Comparison of ENCODE assay signal across 8 mouse cellular contexts in genomic region chr9:31282536-31282935, GRCm38 (mm10). TPM values are rescaled to one million over a fixed set of nuclear protein-coding genes. Genes with fewer than 3 reads are reported as not detected.
DNase-seq lines count a peak whose midpoint lies in the region; ATAC-seq and TF ChIP-seq lines count a peak whose summit lies in the region.
"Had no signal": no experiment of that assay in that cellular context is flagged by ENCODE, and none has a peak within 500 bp of the region (broad histone marks: within the 10 kb centered on the region; RNA-seq: fewer than 3 reads in every experiment).

No protein-coding gene starts in this region.

- TF ChIP-seq EP300 in stomach, postnatal 0 days (optimal IDR thresholded peaks at IDR 0.05): no peak

- no peak overlapping the region for H3K4me3 ChIP-seq in lung, embryonic 14.5 days (ENCODE audit: low read depth, low read length)
- peak overlapping the region; percentile 80 for H3K4me3 ChIP-seq in forebrain, embryonic 13.5 days
- H3K4me3 ChIP-seq in liver, embryonic 15.5 days (replicated peaks): peak overlapping the region; percentile 95; the same call in 1 of the 2 replicates
- H3K4me3 ChIP-seq in stomach, postnatal 0 days (ENCODE audit: low read depth, low read length): no peak overlapping the region

- no peaks in the 10 kb centered on the region for H3K27me3 ChIP-seq in lung, embryonic 14.5 days (ENCODE audit: insufficient read depth, low read length)
- no peaks in the 10 kb centered on the region for H3K27me3 ChIP-seq in forebrain, embryonic 13.5 days
- no peaks in the 10 kb centered on the region for H3K27me3 ChIP-seq in liver, embryonic 15.5 days
- no peaks in the 10 kb centered on the region for H3K27me3 ChIP-seq in stomach, postnatal 0 days (ENCODE audit: control insufficient read depth, insufficient read depth, low read length)

- WGBS in lung, embryonic 14.5 days: 51% methylated on average over 4 of the region's 4 CpGs
- WGBS in forebrain, embryonic 13.5 days: 3% methylated on average over 4 of the region's 4 CpGs
- 70% methylated on average over 4 of the region's 4 CpGs for WGBS in liver, embryonic 15.5 days (ENCODE audit: insufficient replicate concordance)
- WGBS in stomach, postnatal 0 days: 32% methylated on average over 4 of the region's 4 CpGs

- no peak for DNase-seq in lung, embryonic 14.5 days
- no peak for DNase-seq in lung, postnatal 36 days
- no peak for DNase-seq in stomach, postnatal 0 days (ENCODE audit: low spot score)
- no peak for DNase-seq in adrenal gland, adult 8-10 months
- DNase-seq: lung, postnatal 4 days had no signal

- peak overlapping the region; percentile 81 for H3K4me2 ChIP-seq in lung, embryonic 14.5 days
- peak overlapping the region; percentile 78 for H3K4me2 ChIP-seq in forebrain, embryonic 13.5 days
- peak overlapping the region; percentile 85; the same call in 1 of the 2 replicates for H3K4me2 ChIP-seq in liver, embryonic 15.5 days
- no peak overlapping the region; the same call in 1 of the 2 replicates for H3K4me2 ChIP-seq in stomach, postnatal 0 days (replicated peaks; ENCODE audit: low read depth)

- H3K36me3 ChIP-seq in lung, embryonic 14.5 days (ENCODE audit: insufficient read depth): no peaks in the 10 kb centered on the region
- H3K36me3 ChIP-seq in forebrain, embryonic 13.5 days (ENCODE audit: poor library complexity, severe bottlenecking): no peaks in the 10 kb centered on the region
- H3K36me3 ChIP-seq in liver, embryonic 15.5 days (replicated peaks): no peaks in the 10 kb centered on the region
- H3K36me3 ChIP-seq in stomach, postnatal 0 days (ENCODE audit: control insufficient read depth, insufficient read depth, low read length): no peaks in the 10 kb centered on the region

- peak overlapping the region; percentile 10; the same call in 1 of the 2 replicates for H3K9ac ChIP-seq in lung, embryonic 14.5 days
- H3K9ac ChIP-seq in forebrain, embryonic 13.5 days: peak overlapping the region; percentile 99
- 0 out of 2 replicates have a peak overlapping the region, but pooled peaks have one; percentile 6 for H3K9ac ChIP-seq in liver, embryonic 15.5 days
- H3K9ac ChIP-seq in stomach, postnatal 0 days (ENCODE audit: low read length): 0 out of 2 replicates have a peak overlapping the region, but pooled peaks have one; percentile 18

- no peaks in the 10 kb centered on the region for H3K9me3 ChIP-seq in lung, embryonic 14.5 days (ENCODE audit: low read depth, low read length)
- H3K9me3 ChIP-seq in forebrain, embryonic 13.5 days (replicated peaks): peaks cover under 1% of the 10 kb centered on the region; the same call in 1 of the 2 replicates
- no peaks in the 10 kb centered on the region for H3K9me3 ChIP-seq in liver, embryonic 15.5 days (replicated peaks)
- no peaks in the 10 kb centered on the region for H3K9me3 ChIP-seq in stomach, postnatal 0 days (ENCODE audit: control insufficient read depth, low read length)

- H3K27ac ChIP-seq in lung, embryonic 14.5 days (ENCODE audit: low read depth): no peak overlapping the region
- peak overlapping the region; percentile 65 for H3K27ac ChIP-seq in forebrain, embryonic 13.5 days
- H3K27ac ChIP-seq in liver, embryonic 15.5 days (replicated peaks): peak overlapping the region; percentile 52
- H3K27ac ChIP-seq in stomach, postnatal 0 days (replicated peaks): 0 out of 2 replicates have a peak overlapping the region, but pooled peaks have one; percentile 35

- H3K4me1 ChIP-seq in lung, embryonic 14.5 days (ENCODE audit: insufficient read depth): peaks cover 9% of the 10 kb centered on the region; the same call in 1 of the 2 replicates
- peaks cover 24% of the 10 kb centered on the region for H3K4me1 ChIP-seq in forebrain, embryonic 13.5 days
- H3K4me1 ChIP-seq in liver, embryonic 15.5 days (replicated peaks): peaks cover 55% of the 10 kb centered on the region
- H3K4me1 ChIP-seq in stomach, postnatal 0 days (replicated peaks; ENCODE audit: control insufficient read depth, insufficient read depth): peaks cover 4% of the 10 kb centered on the region; the same call in 1 of the 2 replicates

- TF ChIP-seq CTCF in lung, embryonic 14.5 days (IDR thresholded peaks at IDR 0.05; ENCODE audit: low read depth): no peak
- no peak for TF ChIP-seq CTCF in stomach, postnatal 0 days (IDR thresholded peaks at IDR 0.05; ENCODE audit: low read depth)

- ATAC-seq in lung, embryonic 14.5 days (ENCODE audit: insufficient read depth): no peak
- ATAC-seq in forebrain, embryonic 13.5 days: no peak
- ATAC-seq in liver, embryonic 15.5 days (ENCODE audit: insufficient read depth): no peak
- no peak for ATAC-seq in stomach, postnatal 0 days (ENCODE audit: low FRiP score, low TSS enrichment)
- ATAC-seq in granulocyte monocyte progenitor cell, adult 5-6 weeks (replicated peaks; ENCODE audit: poor library complexity, severe bottlenecking): no peak

RNA-seq across cellular contexts. Expression of gene Prdm10, which starts 2.2 kb away (rescaled TPM):
- polyA plus RNA-seq in lung, embryonic 14.5 days (2014; fragmentation: Nextera tagmentation; extraction: Ambion mirVana): 5.7 and 6.7 TPM in 2 replicates
- 8.6 and 8.8 TPM in 2 replicates for polyA plus RNA-seq in forebrain, embryonic 13.5 days (2015; fragmentation: Nextera tagmentation; extraction: Ambion mirVana)
- 2.3 and 3.0 TPM in 2 replicates for polyA plus RNA-seq in liver, embryonic 15.5 days (2015; fragmentation: Nextera tagmentation; extraction: Ambion mirVana)
- polyA plus RNA-seq in stomach, postnatal 0 days (2015; fragmentation: Nextera tagmentation; extraction: Ambion mirVana): 1.1 and 1.2 TPM in 2 replicates
- 10 to 100 TPM in 3 of 4 experiments, 1 to 10 TPM in 1; 7.9 to 10.8 (median 10.5) TPM for total RNA-seq in adrenal gland, adult 8-10 months (2022)
- 12.4 and 14.1 TPM in 2 replicates for total RNA-seq in granulocyte monocyte progenitor cell, adult 5-6 weeks (2014; fragmentation: Nextera tagmentation)
- total RNA-seq in granulocyte monocyte progenitor cell, adult 5-6 weeks (2017): 6.4 and 7.3 TPM in 2 replicates

Comparison
In these comparisons a context has a peak if more than half of its experiments do, and no peak if none do; other contexts are left out.
1. H3K4me3 ChIP-seq: peak in forebrain, embryonic 13.5 days (single experiment) and liver, embryonic 15.5 days (single experiment); none in lung, embryonic 14.5 days (single experiment) and stomach, postnatal 0 days (single experiment).
2. H3K9ac ChIP-seq: peak in every context shown above with its lines; median percentile 99 in forebrain, embryonic 13.5 days; 18 in stomach, postnatal 0 days; 10 in lung, embryonic 14.5 days; 6 in liver, embryonic 15.5 days.